Mouse (Mus musculus) testis, adult 2 months (tissue): Measurements from ENCODE around the gene H13. TPM values are rescaled to one million over a fixed set of nuclear protein-coding genes. Genes with fewer than 3 reads are reported as not detected.

Source experiments
- H3K27ac ChIP-seq: fragments of 200-500 bp; 2 replicates; pipeline ENCODE4 v1.5.1; 2012; ENCODE audit warnings: low read depth, low read length; ENCODE audit not compliant: control insufficient read depth, insufficient read depth
- H3K27me3 ChIP-seq: fragments of 200-500 bp; 2 replicates; pipeline ENCODE4 v1.6.1; 2012; ENCODE audit warnings: mild to moderate bottlenecking, low read length, moderate library complexity; ENCODE audit not compliant: control insufficient read depth, insufficient read depth
- H3K36me3 ChIP-seq: fragments of 200-500 bp; 2 replicates; pipeline ENCODE4 v1.6.1; 2012; ENCODE audit warnings: mild to moderate bottlenecking, low read length; ENCODE audit not compliant: control insufficient read depth, insufficient read depth
- H3K4me1 ChIP-seq: fragments of 200-500 bp; 2 replicates; pipeline ENCODE4 v1.6.1; 2012; ENCODE audit warnings: low read length; ENCODE audit not compliant: control insufficient read depth, insufficient read depth
- H3K4me3 ChIP-seq: fragments of 200-500 bp; 2 replicates; pipeline ENCODE4 v1.5.1; 2012; ENCODE audit warnings: low read depth, mild to moderate bottlenecking, low read length, moderate library complexity, mixed read lengths; ENCODE audit not compliant: control insufficient read depth
- CTCF ChIP-seq: fragments of 200-500 bp; IDR thresholded peaks from 2 replicates; pipeline ENCODE4 v1.5.1; 2012; ENCODE audit warnings: low read depth, mild to moderate bottlenecking, inconsistent platforms, low read length, moderate library complexity; ENCODE audit not compliant: control insufficient read depth, insufficient read depth, insufficient replicate concordance
- POLR2A ChIP-seq: fragments of 200-500 bp; IDR thresholded peaks from 2 replicates; pipeline ENCODE4 v1.6.1; 2012; ENCODE audit warnings: low read depth, mild to moderate bottlenecking, inconsistent platforms, low read length, moderate library complexity; ENCODE audit not compliant: control insufficient read depth
- polyA plus RNA-seq: library from polyadenylated mRNA; depleted of rRNA; stranded (reverse); fragments of >200 nt; gene quantifications from 2 replicates; pipeline ENCODE4 v1.2.3, GENCODE M21; 2012

Gene H13
- polyA plus RNA-seq, 1 experiment = 84.7 TPM

- Histone ChIP-seq H3K4me3 (no peak overlapping the region), H3K27ac (no peak overlapping the region), H3K27me3 (no peaks in the 10 kb centered on the region), H3K4me1 (no peaks in the 10 kb centered on the region), H3K36me3 (no peaks in the 10 kb centered on the region)
- TF ChIP-seq CTCF = no peak
- TF ChIP-seq POLR2A = no peak
These were observed 48.8 kb downstream of the H13 start for GRCm38 (mm10) chr2:152718076-152718475.

DNA sequence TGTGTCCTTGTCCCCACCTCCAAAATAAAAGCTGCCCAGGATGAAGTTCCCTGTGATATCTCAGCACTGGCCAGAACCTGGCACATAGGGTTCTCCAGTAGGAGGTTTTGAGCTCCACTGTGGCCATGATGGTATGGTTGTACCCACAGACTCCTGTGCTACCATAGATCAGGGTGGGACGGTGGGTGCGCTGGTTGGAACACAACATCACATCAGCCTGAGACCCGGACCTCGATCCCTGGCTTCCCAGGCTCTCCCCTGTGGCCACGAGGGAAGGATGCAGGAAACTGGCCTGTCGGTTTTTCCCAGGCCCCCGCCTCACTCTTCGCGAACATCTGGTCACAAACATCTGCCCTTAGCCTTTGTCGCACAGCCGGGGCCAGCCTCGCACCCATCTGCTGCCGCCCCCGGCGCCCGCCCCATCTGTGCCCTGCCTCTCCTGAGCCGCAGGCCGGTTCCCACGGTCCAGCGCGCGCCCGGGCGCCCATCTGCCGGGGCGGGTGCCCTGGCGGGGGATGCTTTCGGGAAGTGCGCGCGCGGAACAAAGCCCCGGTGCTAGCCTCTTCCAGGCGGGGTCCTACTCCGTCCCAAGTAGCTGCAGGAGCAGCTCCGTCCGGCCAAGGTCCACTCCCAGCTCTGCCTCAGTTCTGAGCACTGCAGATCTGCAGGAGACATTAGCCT, 54.5 kb downstream of the H13 start:
- H3K27me3 ChIP-seq = no peaks in the 10 kb centered on the region
- no peaks in the 10 kb centered on the region for H3K36me3 ChIP-seq
- H3K4me3 ChIP-seq = no peak overlapping the region
- H3K27ac ChIP-seq = no peak overlapping the region
- TF ChIP-seq CTCF = no peak
- no peak for TF ChIP-seq POLR2A
- peaks cover 6% of the 10 kb centered on the region for H3K4me1 ChIP-seq

DNA sequence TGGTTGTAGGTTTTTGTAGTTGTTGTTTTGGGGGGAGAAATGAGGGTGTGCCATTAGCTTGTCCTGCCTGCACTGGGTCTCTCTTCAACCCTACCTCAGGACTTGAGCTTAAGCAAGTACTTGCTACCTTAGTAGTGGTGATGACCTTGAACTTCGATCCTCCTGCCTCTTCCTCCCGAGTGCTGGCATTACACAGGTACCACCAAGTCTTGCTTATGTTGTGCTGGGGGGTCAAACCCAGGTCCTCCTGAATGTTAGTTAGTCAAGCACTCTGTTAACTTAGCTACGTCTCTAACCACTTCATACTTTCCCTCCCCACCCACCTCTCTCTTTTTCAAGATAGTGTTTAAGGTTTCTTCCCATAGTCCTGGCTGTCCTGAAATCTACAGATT, 55.1 kb downstream of the H13 start:
- Histone ChIP-seq H3K27ac (no peak overlapping the region), H3K4me1 (peaks cover 6% of the 10 kb centered on the region), H3K27me3 (no peaks in the 10 kb centered on the region), H3K36me3 (no peaks in the 10 kb centered on the region), H3K4me3 (no peak overlapping the region)
- no peak for TF ChIP-seq POLR2A
- no peak for TF ChIP-seq CTCF

GRCm38 (mm10) chr2:152725178-152725750, 56.0 kb downstream of the H13 start:
- no peak overlapping the region for H3K27ac ChIP-seq
- no peak overlapping the region for H3K4me3 ChIP-seq
- TF ChIP-seq POLR2A (no peak), CTCF (no peak)
- H3K4me1 ChIP-seq = peaks cover 13% of the 10 kb centered on the region
- no peaks in the 10 kb centered on the region for H3K36me3 ChIP-seq
- H3K27me3 ChIP-seq = no peaks in the 10 kb centered on the region

DNA sequence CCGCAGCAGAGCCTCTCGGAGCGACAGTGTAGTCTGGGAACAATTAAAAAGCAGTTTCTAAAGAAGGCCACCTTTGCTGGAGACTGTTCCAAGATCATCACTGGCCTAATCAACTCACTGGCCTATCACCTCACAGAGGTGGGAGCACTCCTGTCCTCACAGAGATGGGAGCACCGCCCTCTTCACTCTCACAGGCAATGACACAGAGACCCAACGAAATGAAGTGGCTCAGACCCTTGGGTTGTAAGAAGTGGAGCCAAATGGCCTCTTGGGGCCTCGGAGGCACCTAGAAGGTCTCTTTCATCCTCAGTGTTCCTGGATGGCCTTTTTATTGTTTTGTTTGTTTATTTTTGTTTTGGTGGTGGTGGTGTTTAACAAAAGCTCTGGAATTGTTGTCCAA, 57.0 kb downstream of the H13 start:
- no peaks in the 10 kb centered on the region for H3K27me3 ChIP-seq
- H3K4me3 ChIP-seq = no peak overlapping the region
- no peak overlapping the region for H3K27ac ChIP-seq
- TF ChIP-seq CTCF (no peak), POLR2A (no peak)
- no peaks in the 10 kb centered on the region for H3K36me3 ChIP-seq
- H3K4me1 ChIP-seq = peaks cover 15% of the 10 kb centered on the region

GRCm38 (mm10) chr2:152726751-152727335, 57.6 kb downstream of the H13 start:
- no peak overlapping the region for H3K4me3 ChIP-seq
- no peaks in the 10 kb centered on the region for H3K27me3 ChIP-seq
- no peak overlapping the region for H3K27ac ChIP-seq
- TF ChIP-seq CTCF = no peak
- TF ChIP-seq POLR2A = no peak
- peaks cover 15% of the 10 kb centered on the region for H3K4me1 ChIP-seq
- H3K36me3 ChIP-seq = no peaks in the 10 kb centered on the region

DNA sequence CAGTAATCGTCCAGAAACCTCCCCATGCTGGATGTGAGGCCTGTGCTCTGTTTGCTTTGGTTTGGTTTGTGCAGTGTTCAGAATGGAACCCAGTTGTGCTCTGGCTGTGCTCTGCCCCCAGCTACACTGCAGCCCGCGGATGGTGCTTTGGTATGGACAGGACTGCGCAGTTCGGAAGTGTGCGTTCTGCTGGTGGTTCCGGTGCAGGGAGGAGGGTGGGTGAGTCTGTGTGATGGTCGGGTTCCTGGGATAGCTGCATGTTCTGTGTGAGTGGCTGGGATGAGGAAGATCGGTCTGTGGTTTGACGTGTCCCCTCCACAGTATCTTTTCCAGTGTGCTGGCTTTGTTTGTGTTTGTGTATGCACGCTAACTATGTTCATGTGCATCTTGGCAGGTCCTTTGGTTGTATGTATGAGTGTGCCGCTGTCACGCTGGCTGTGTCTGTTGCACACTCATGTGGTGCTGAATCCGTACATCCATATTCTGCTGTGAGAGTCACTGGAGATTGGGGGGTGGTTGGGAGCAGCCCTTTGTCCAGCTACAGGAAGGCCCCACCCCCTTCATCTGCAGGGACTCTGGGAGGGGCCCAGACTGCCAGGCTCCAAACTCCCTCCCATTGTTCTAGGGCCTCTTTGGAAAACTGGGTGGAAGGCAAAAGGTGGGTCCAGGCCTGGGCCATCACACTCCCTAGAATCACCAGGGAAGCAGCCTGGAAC, 58.7 kb downstream of the H13 start:
- Histone ChIP-seq H3K36me3 (no peaks in the 10 kb centered on the region), H3K27ac (peak overlapping the region; percentile 9; the same call in 1 of the 2 replicates), H3K4me1 (peaks cover 15% of the 10 kb centered on the region), H3K4me3 (no peak overlapping the region), H3K27me3 (no peaks in the 10 kb centered on the region)
- TF ChIP-seq CTCF = no peak
- TF ChIP-seq POLR2A = no peak
